28 mouse cellular contexts compared by ENCODE assay signal in the genomic region with DNA sequence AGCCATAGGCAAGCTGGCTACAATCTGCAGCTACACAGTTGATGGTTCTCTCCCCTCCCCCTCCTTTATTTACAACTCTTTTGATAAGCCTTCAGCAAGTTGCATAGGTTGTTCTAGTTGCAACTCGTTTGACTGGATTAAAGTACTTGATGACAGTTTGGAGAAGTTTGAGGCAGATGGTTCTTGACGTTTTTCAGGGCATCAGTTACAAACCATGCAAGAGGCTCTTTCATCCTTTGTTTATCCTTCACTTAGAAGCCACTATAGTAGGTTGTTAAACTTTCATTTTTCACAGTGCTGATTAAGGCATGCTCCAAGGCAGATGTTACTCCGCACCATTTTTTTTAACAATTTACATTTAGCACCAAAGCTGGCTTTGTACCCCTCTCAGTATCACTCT.
DNase-seq lines count a peak whose midpoint lies in the region; ATAC-seq and TF ChIP-seq lines count a peak whose summit lies in the region.
"Had no signal": no experiment of that assay in that cellular context is flagged by ENCODE, and none has a peak within 500 bp of the region (broad histone marks: within the 10 kb centered on the region; RNA-seq: fewer than 3 reads in every experiment).

No protein-coding gene starts in this region.

- DNase-seq in embryonic facial prominence, embryonic 11.5 days (ENCODE audit: low spot score), result peak; percentile 14
- no peak for DNase-seq in embryonic facial prominence, embryonic 10.5 days (ENCODE audit: low spot score)
- peak; percentile 53 for DNase-seq in heart, postnatal 0 days (ENCODE audit: low spot score)
- no peak for DNase-seq in heart, postnatal 25 days (ENCODE audit: low spot score)
- peak; percentile 67 for DNase-seq in retina, postnatal 1 day
- no peak for DNase-seq in retina, embryonic 14.5 days (ENCODE audit: low spot score)
- no peak for DNase-seq in left cerebral cortex, adult 18-20 months (ENCODE audit: low spot score in 2 of 2)
- DNase-seq: adrenal gland, postnatal 10 days; cerebellum, adult 11 months; cerebellum, adult 9-11 months; gastrocnemius, postnatal 25 days; heart, adult 11 months; heart, postnatal 36 days; kidney, adult 2 months; kidney, postnatal 36 days; lung, postnatal 4 days had no signal

- no peak for TF ChIP-seq EP300 in heart, postnatal 0 days (IDR thresholded peaks at IDR 0.05; ENCODE audit: low read depth)

- no peaks in the 10 kb centered on the region for H3K4me1 ChIP-seq in embryonic facial prominence, embryonic 11.5 days (ENCODE audit: control insufficient read depth, insufficient read depth, low read length)
- H3K4me1 ChIP-seq in embryonic facial prominence, embryonic 10.5 days, result no peaks in the 10 kb centered on the region
- H3K4me1 ChIP-seq in heart, postnatal 0 days (ENCODE audit: control insufficient read depth, insufficient read depth), result peaks cover 6% of the 10 kb centered on the region; the same call in 1 of the 2 replicates
- H3K4me1 ChIP-seq: hindbrain, embryonic 12.5 days; intestine, embryonic 15.5 days; limb, embryonic 13.5 days; stomach, embryonic 15.5 days had no signal

- no peak overlapping the region for H3K27ac ChIP-seq in embryonic facial prominence, embryonic 11.5 days (replicated peaks; ENCODE audit: low read depth, low read length)
- H3K27ac ChIP-seq in embryonic facial prominence, embryonic 10.5 days (replicated peaks), result no peak overlapping the region
- H3K27ac ChIP-seq in heart, postnatal 0 days (ENCODE audit: low read depth), result no peak overlapping the region
- H3K27ac ChIP-seq: embryonic facial prominence, embryonic 13.5 days; hindbrain, embryonic 12.5 days; hindbrain, postnatal 0 days; intestine, embryonic 15.5 days; layer of hippocampus, adult 2 months; limb, embryonic 13.5 days; neural tube, embryonic 12.5 days; stomach, embryonic 15.5 days had no signal

- H3K36me3 ChIP-seq in embryonic facial prominence, embryonic 11.5 days (replicated peaks; ENCODE audit: control insufficient read depth, insufficient read depth, low read depth, low read length), result no peaks in the 10 kb centered on the region
- H3K36me3 ChIP-seq in embryonic facial prominence, embryonic 10.5 days (replicated peaks), result no peaks in the 10 kb centered on the region
- no peaks in the 10 kb centered on the region for H3K36me3 ChIP-seq in heart, postnatal 0 days (replicated peaks; ENCODE audit: control insufficient read depth, insufficient read depth, low read length)
- H3K36me3 ChIP-seq: embryonic facial prominence, embryonic 13.5 days; heart, embryonic 12.5 days; hindbrain, embryonic 12.5 days; intestine, embryonic 15.5 days; limb, embryonic 13.5 days; neural tube, embryonic 12.5 days; stomach, embryonic 15.5 days had no signal

- H3K4me3 ChIP-seq in embryonic facial prominence, embryonic 11.5 days (ENCODE audit: low read depth, low read length), result no peak overlapping the region
- H3K4me3 ChIP-seq in embryonic facial prominence, embryonic 10.5 days, result no peak overlapping the region
- H3K4me3 ChIP-seq in heart, postnatal 0 days (ENCODE audit: low read depth, low read length), result no peak overlapping the region
- H3K4me3 ChIP-seq: embryonic facial prominence, embryonic 13.5 days; erythroblast, embryonic 14.5 days; heart, embryonic 12.5 days; hindbrain, embryonic 12.5 days; intestine, embryonic 15.5 days; layer of hippocampus, adult 2 months; limb, embryonic 13.5 days; neural tube, embryonic 12.5 days; stomach, embryonic 15.5 days had no signal

- no peak for TF ChIP-seq CTCF in heart, postnatal 0 days (IDR thresholded peaks at IDR 0.05; ENCODE audit: low read depth)

- H3K9me3 ChIP-seq in embryonic facial prominence, embryonic 11.5 days (replicated peaks; ENCODE audit: control insufficient read depth, low read length), result no peaks in the 10 kb centered on the region
- no peaks in the 10 kb centered on the region for H3K9me3 ChIP-seq in embryonic facial prominence, embryonic 10.5 days
- no peaks in the 10 kb centered on the region for H3K9me3 ChIP-seq in heart, postnatal 0 days (replicated peaks; ENCODE audit: control insufficient read depth, low read length)
- H3K9me3 ChIP-seq: embryonic facial prominence, embryonic 13.5 days; heart, embryonic 12.5 days; hindbrain, embryonic 12.5 days; intestine, embryonic 15.5 days; limb, embryonic 13.5 days; neural tube, embryonic 12.5 days; stomach, embryonic 15.5 days had no signal

- WGBS in embryonic facial prominence, embryonic 11.5 days, result 42% methylated on average over 3 of the region's 3 CpGs
- 44% methylated on average over 3 of the region's 3 CpGs for WGBS in embryonic facial prominence, embryonic 10.5 days
- WGBS in heart, postnatal 0 days, result 20% methylated on average over 3 of the region's 3 CpGs

- no peak overlapping the region for H3K9ac ChIP-seq in embryonic facial prominence, embryonic 11.5 days (replicated peaks; ENCODE audit: low read length)
- no peak overlapping the region for H3K9ac ChIP-seq in heart, postnatal 0 days (replicated peaks; ENCODE audit: low read depth, low read length)
- H3K9ac ChIP-seq: embryonic facial prominence, embryonic 13.5 days; heart, embryonic 12.5 days; hindbrain, embryonic 12.5 days; intestine, embryonic 15.5 days; limb, embryonic 13.5 days; neural tube, embryonic 12.5 days; stomach, embryonic 15.5 days had no signal

- no peak overlapping the region for H3K4me2 ChIP-seq in embryonic facial prominence, embryonic 11.5 days (ENCODE audit: low read depth, low read length)
- H3K4me2 ChIP-seq in heart, postnatal 0 days (ENCODE audit: low read depth, low read length), result no peak overlapping the region
- H3K4me2 ChIP-seq: embryonic facial prominence, embryonic 13.5 days; heart, embryonic 12.5 days; hindbrain, embryonic 12.5 days; intestine, embryonic 15.5 days; limb, embryonic 13.5 days; liver, embryonic 11.5 days; neural tube, embryonic 12.5 days; stomach, embryonic 15.5 days had no signal

- no peak for ATAC-seq in embryonic facial prominence, embryonic 11.5 days (replicated peaks; ENCODE audit: insufficient number of reproducible peaks, low FRiP score, low TSS enrichment, low read depth)
- no peak; the same call in 1 of the 2 replicates for ATAC-seq in heart, postnatal 0 days (ENCODE audit: insufficient read depth, low read depth)
- ATAC-seq: hindbrain, postnatal 0 days; intestine, embryonic 15.5 days; Patski had no signal

- H3K27me3 ChIP-seq in embryonic facial prominence, embryonic 11.5 days (ENCODE audit: control insufficient read depth, insufficient read depth, low read length), result no peaks in the 10 kb centered on the region
- H3K27me3 ChIP-seq in embryonic facial prominence, embryonic 10.5 days (replicated peaks; ENCODE audit: low read depth, poor library complexity, severe bottlenecking), result 0 out of 2 replicates have a peak, but pooled peaks cover 3% of the 10 kb centered on the region
- no peaks in the 10 kb centered on the region for H3K27me3 ChIP-seq in heart, postnatal 0 days (ENCODE audit: control insufficient read depth, insufficient read depth, low read length)
- H3K27me3 ChIP-seq: embryonic facial prominence, embryonic 13.5 days; heart, embryonic 12.5 days; hindbrain, embryonic 12.5 days; intestine, embryonic 15.5 days; limb, embryonic 13.5 days; neural tube, embryonic 12.5 days; Patski; stomach, embryonic 15.5 days had no signal

- intact Hi-C loops in heart, postnatal 25 days (cut with DNase I), result no loop called here

Comparison
In these comparisons a context has a peak if more than half of its experiments do, and no peak if none do; other contexts are left out.
1. DNase-seq: peak in embryonic facial prominence, embryonic 11.5 days (single experiment), heart, postnatal 0 days (single experiment) and retina, postnatal 1 day (single experiment); none in embryonic facial prominence, embryonic 10.5 days (single experiment), heart, postnatal 25 days (single experiment), retina, embryonic 14.5 days (single experiment) and left cerebral cortex, adult 18-20 months (0 of 2).